Mouse (Mus musculus): Measurements from ENCODE around the gene Plekhm2. TPM values are rescaled to one million over a fixed set of nuclear protein-coding genes. Genes with fewer than 3 reads are reported as not detected.

Gene Plekhm2
- polyA plus RNA-seq, 1 experiment: 55.0 TPM

GRCm38 (mm10) chr4:141578833-141579232, 85.9 kb downstream of the Plekhm2 start:
- no peak for TF ChIP-seq POLR2A (IDR thresholded peaks at IDR 0.05; ENCODE audit: borderline replicate concordance, extremely low read depth, insufficient read depth, insufficient read length, poor library complexity, severe bottlenecking)
- no peak for TF ChIP-seq CTCF (IDR thresholded peaks at IDR 0.05; ENCODE audit: borderline replicate concordance, extremely low read depth, insufficient read depth, insufficient read length)

GRCm38 (mm10) chr4:141576877-141577276, 87.8 kb downstream of the Plekhm2 start:
- TF ChIP-seq CTCF (IDR thresholded peaks at IDR 0.05; ENCODE audit: borderline replicate concordance, extremely low read depth, insufficient read depth, insufficient read length) (no peak), POLR2A (IDR thresholded peaks at IDR 0.05; ENCODE audit: borderline replicate concordance, extremely low read depth, insufficient read depth, insufficient read length, poor library complexity, severe bottlenecking) (no peak)
- no peak for DNase-seq (ENCODE audit: low read depth)

More at GRCm38 (mm10) chr4:141578833-141579232, 85.9 kb downstream of the Plekhm2 start:
- DNase-seq (ENCODE audit: low read depth): no peak

DNA sequence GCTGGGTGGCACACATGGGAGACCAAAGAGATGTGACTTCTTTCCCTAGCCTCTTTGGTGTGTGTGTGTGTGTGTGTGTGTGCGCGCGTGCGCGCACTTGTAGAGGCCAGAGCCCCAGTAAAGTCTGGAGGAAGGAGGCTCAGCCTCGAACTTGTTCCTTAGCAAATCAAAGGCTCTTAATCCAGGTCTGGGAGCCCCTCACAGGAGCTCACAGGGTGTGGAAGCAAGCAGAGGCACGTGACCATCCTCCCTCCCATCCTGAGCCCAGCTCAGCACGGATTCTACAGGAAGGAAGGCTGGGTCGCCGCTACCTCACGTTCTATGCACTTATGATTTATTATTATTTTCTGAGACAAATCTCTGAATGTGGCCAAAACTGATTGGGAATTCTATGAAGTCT, 88.3 kb downstream of the Plekhm2 start:
- DNase-seq (ENCODE audit: low read depth): no peak
- TF ChIP-seq CTCF (IDR thresholded peaks at IDR 0.05; ENCODE audit: borderline replicate concordance, extremely low read depth, insufficient read depth, insufficient read length): no peak
- no peak for TF ChIP-seq POLR2A (IDR thresholded peaks at IDR 0.05; ENCODE audit: borderline replicate concordance, extremely low read depth, insufficient read depth, insufficient read length, poor library complexity, severe bottlenecking)

Other genes with a start within 250 kb of the Plekhm2 start
- gene Clcnkb, start 248.9 kb downstream of the Plekhm2 start, polyA plus RNA-seq (2012; rRNA removed): 0.03 TPM in 1 of 2 replicates, not detected in the other
- 0.10 TPM in 1 of 2 replicates, not detected in the other for gene Hspb7, start 244.1 kb downstream of the Plekhm2 start, polyA plus RNA-seq (2012; rRNA removed)
- 0.69 and 0.93 TPM in 2 replicates for gene Srarp, start 228.8 kb downstream of the Plekhm2 start, polyA plus RNA-seq (2012; rRNA removed)
- gene Zbtb17, start 220.2 kb downstream of the Plekhm2 start, polyA plus RNA-seq (2012; rRNA removed): 69.2 and 85.4 TPM in 2 replicates
- gene Spen, start 126.3 kb downstream of the Plekhm2 start, polyA plus RNA-seq (2012; rRNA removed): 9.9 and 32.7 TPM in 2 replicates
- 34.7 and 50.7 TPM in 2 replicates for gene Fblim1, start 58.8 kb downstream of the Plekhm2 start, polyA plus RNA-seq (2012; rRNA removed)
- gene Tmem82, start 46.3 kb downstream of the Plekhm2 start, polyA plus RNA-seq (2012; rRNA removed): 0.14 and 0.44 TPM in 2 replicates
- 0.40 and 0.42 TPM in 2 replicates for gene Slc25a34, start 41.1 kb downstream of the Plekhm2 start, polyA plus RNA-seq (2012; rRNA removed)
- 6.7 and 7.2 TPM in 2 replicates for gene Rsc1a1, start 20.7 kb upstream of the Plekhm2 start, polyA plus RNA-seq (2012; rRNA removed)
- gene Ddi2, start 58.5 kb upstream of the Plekhm2 start, polyA plus RNA-seq (2012; rRNA removed): 14.2 and 19.5 TPM in 2 replicates
- 0.05 TPM in 2 replicates for gene Agmat, start 81.8 kb upstream of the Plekhm2 start, polyA plus RNA-seq (2012; rRNA removed)
- gene Dnajc16, start 126.0 kb upstream of the Plekhm2 start, polyA plus RNA-seq (2012; rRNA removed): 17.7 and 19.9 TPM in 2 replicates
- 27.8 and 29.2 TPM in 2 replicates for gene Casp9, start 128.7 kb upstream of the Plekhm2 start, polyA plus RNA-seq (2012; rRNA removed)
- 0.19 and 0.21 TPM in 2 replicates for gene Cela2a, start 161.3 kb upstream of the Plekhm2 start, polyA plus RNA-seq (2012; rRNA removed)
- not detected in 2 replicates for gene Ctrc, start 181.5 kb upstream of the Plekhm2 start, polyA plus RNA-seq (2012; rRNA removed)
- gene Efhd2, start 210.0 kb upstream of the Plekhm2 start, polyA plus RNA-seq (2012; rRNA removed): 72.6 and 78.7 TPM in 2 replicates